Mouse (Mus musculus) hindbrain, embryonic 12.5 days (tissue): Measurements from ENCODE around the gene Vmp1. TPM values are rescaled to one million over a fixed set of nuclear protein-coding genes. Genes with fewer than 3 reads are reported as not detected.

Source experiments
- ATAC-seq: fragments of 200-750 bp; cut with Nextera tagmentation; 2 replicates; pipeline ENCODE4 v1.8.0; 2017; ENCODE audit warnings: moderate TSS enrichment; ENCODE audit not compliant: low FRiP score
- H3K27ac ChIP-seq: fragments of 300-500 bp; sonication (generic); 2 replicates; pipeline ENCODE4 v1.5.1; 2016; ENCODE audit warnings: mild to moderate bottlenecking
- H3K27me3 ChIP-seq: fragments of 300-500 bp; sonication (generic); 2 replicates; pipeline ENCODE4 v1.6.1; 2016; ENCODE audit warnings: mild to moderate bottlenecking
- H3K36me3 ChIP-seq: fragments of 300-500 bp; sonication (generic); 2 replicates; pipeline ENCODE4 v1.6.1; 2016; ENCODE audit warnings: mild to moderate bottlenecking
- H3K4me1 ChIP-seq: fragments of 300-500 bp; sonication (generic); 2 replicates; pipeline ENCODE4 v1.6.1; 2016
- H3K4me2 ChIP-seq: fragments of 300-500 bp; sonication (generic); replicated peaks from 2 replicates; pipeline ENCODE4 v1.6.1; 2016; ENCODE audit warnings: mild to moderate bottlenecking
- H3K4me3 ChIP-seq: fragments of 300-500 bp; sonication (generic); 2 replicates; pipeline ENCODE4 v1.5.1; 2016; ENCODE audit warnings: mild to moderate bottlenecking
- H3K9ac ChIP-seq: fragments of 300-500 bp; sonication (generic); 2 replicates; pipeline ENCODE4 v1.6.1; 2016; ENCODE audit warnings: mild to moderate bottlenecking, moderate library complexity
- H3K9me3 ChIP-seq: fragments of 300-500 bp; sonication (generic); replicated peaks from 2 replicates; pipeline ENCODE4 v1.6.1; 2016; ENCODE audit warnings: mild to moderate bottlenecking
- WGBS: fragments of 180-500 bp; shearing (Covaris S2); methylation state at CpG from one replicate; pipeline ENCODE4 v1.1.7; 2016; 5-methylcytosine and 5-hydroxymethylcytosine counted together
- polyA plus RNA-seq: library from polyadenylated mRNA; unstranded; fragments of >200 nt; fragmentation: Nextera tagmentation; extraction: Ambion mirVana; gene quantifications from 2 replicates; pipeline ENCODE4 v1.2.1, GENCODE M21; 2016

The Vmp1 gene
- 89.6 and 90.0 TPM in 2 replicates for polyA plus RNA-seq

DNA sequence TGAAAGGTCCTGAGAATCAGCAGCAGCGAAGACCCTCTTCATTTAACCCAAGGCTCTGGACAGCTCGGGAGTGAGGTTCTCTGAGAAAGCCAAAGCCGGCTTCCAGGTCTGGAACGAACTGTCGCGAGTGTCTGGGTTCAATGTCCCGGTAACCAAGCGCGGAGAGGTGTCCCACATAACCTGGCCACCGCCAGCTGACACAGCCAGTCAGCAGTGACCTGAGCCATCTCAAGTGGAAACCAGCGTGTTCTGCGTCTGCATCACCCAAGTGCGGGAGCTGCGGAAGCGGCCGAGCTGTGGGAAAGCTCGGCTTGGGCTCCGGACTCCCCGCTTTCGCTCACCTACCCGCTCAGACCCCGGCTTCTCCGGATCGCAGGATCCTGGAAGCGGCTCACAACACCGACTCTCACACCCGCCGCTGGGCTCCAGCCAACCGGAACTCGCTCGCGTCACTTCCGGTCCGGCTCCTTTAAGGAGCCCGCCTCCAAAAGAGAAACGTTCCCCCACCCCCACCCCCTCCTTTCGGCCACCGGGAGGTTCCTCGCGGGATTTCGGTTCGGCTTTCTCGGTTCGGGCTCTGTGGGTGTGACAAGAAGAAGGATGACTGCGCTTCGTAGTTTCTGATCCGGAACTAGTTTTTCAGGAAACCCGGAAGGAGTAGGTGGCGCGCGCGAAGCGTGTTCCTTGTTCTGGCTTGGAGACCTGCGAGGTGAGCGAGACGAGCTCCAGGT, at the start of gene Vmp1, which contains the start of gene Ptrh2:
Vmp1 (minus strand) TSS at position 442 of the 731 bp plus-strand sequence.
Ptrh2 (plus strand) TSS at position 591 of the 731 bp plus-strand sequence.
- Histone ChIP-seq H3K27me3 (no peaks in the 10 kb centered on the region), H3K36me3 (peaks cover 8% of the 10 kb centered on the region; the same call in 1 of the 2 replicates), H3K4me3 (peak within 1 kb of the TSS; percentile 85), H3K4me1 (peaks cover 27% of the 10 kb centered on the region), H3K27ac (peak within 1 kb of the TSS; percentile 93), H3K4me2 (peak within 1 kb of the TSS; percentile 75), H3K9ac (peak within 1 kb of the TSS; percentile 85), H3K9me3 (no peaks in the 10 kb centered on the region)
- peak; percentile 94 for ATAC-seq
- WGBS: under 1% methylated on average over 52 of the region's 56 CpGs

DNA sequence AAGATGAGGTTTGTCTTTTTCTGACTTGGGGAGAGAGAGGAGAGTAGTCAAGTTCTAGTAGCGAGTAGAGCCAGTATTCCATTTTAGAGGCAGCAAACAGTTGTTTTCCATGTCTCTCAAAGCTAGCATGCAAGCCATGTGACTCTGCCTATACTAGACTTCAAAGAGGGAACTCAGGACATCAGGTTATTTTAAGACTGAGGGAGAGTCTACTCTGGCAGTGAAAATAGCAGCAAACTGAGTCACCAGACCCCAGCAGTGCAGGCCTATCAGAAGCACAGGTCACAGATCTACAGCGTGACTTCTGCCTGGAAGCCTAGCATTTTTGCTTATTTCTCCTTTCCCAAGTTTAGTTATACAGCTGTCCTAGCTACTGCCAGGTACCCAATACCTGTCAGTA, 47.8 kb upstream of the Vmp1 start:
- no peak overlapping the region for H3K27ac ChIP-seq
- H3K4me3 ChIP-seq: no peak overlapping the region
- 94% methylated on average over 2 of the region's 2 CpGs for WGBS
- H3K4me2 ChIP-seq: no peak overlapping the region
- H3K4me1 ChIP-seq: no peaks in the 10 kb centered on the region
- no peak for ATAC-seq
- H3K36me3 ChIP-seq: peaks cover 24% of the 10 kb centered on the region
- no peak overlapping the region for H3K9ac ChIP-seq
- H3K9me3 ChIP-seq: no peaks in the 10 kb centered on the region
- no peaks in the 10 kb centered on the region for H3K27me3 ChIP-seq

DNA sequence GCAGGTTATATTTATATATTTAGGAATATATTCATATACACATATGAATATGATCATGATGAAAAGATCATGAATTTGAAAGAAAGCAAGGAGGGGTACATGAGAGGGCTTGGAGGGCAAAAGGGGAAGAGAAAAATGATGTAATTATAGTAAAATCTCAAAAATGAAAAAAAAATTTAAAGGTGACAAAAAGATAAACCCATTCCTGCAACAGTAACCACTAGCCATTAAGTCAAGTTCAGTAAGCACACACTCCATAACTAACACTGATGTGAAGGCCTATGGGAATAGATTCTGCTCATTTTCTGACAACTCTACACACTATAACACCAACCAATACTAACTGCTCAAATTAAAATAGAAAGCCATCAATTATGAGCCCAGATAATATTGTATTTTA, 42.0 kb upstream of the Vmp1 start:
- Histone ChIP-seq H3K27me3 (no peaks in the 10 kb centered on the region), H3K4me2 (no peak overlapping the region), H3K4me1 (no peaks in the 10 kb centered on the region), H3K27ac (no peak overlapping the region), H3K4me3 (no peak overlapping the region), H3K9ac (no peak overlapping the region), H3K9me3 (no peaks in the 10 kb centered on the region), H3K36me3 (peaks cover 46% of the 10 kb centered on the region)
- no peak for ATAC-seq

DNA sequence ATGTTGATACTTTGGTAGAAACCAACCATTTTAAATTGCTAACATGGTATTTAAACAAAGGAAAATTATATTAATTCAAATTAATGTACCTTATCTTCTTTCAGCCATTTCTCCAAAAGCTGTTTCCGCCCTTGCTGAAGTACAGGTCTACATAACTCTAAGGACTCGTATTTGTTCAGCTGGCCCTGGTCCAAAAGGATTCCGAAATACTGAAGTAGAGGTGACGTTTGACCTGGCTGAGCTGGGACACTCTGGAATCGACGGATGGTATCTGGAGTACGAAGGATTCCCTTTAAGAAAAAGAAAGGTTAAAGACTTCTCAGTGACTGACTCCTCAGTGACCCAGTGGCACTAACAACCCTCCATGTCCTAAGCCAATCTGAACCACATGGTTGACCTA, 41.3 kb upstream of the Vmp1 start:
- Histone ChIP-seq H3K9ac (no peak overlapping the region), H3K27ac (no peak overlapping the region), H3K36me3 (peaks cover 47% of the 10 kb centered on the region), H3K9me3 (no peaks in the 10 kb centered on the region), H3K27me3 (no peaks in the 10 kb centered on the region), H3K4me1 (no peaks in the 10 kb centered on the region), H3K4me2 (no peak overlapping the region), H3K4me3 (no peak overlapping the region)
- 94% methylated on average over 7 of the region's 7 CpGs for WGBS
- ATAC-seq: no peak

DNA sequence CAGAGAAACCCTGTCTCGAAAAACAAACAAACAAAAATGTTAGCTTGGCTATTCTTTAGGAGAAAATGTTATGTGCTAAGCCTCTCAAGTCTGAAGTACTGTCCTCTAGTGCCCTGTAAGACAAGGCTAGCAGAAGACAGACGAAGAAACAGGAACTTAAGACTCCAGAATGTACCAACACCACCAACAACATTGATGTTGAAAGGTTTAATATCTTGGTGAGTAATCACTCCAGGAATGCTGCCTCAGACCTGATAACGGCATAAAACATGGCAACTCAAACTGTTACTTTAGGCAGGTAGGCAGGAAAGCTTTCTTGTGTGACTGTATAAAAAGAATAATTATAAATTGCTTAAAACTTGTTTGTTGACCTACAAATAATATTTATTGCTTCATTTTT, 40.4 kb upstream of the Vmp1 start:
- peaks cover 51% of the 10 kb centered on the region for H3K36me3 ChIP-seq

DNA sequence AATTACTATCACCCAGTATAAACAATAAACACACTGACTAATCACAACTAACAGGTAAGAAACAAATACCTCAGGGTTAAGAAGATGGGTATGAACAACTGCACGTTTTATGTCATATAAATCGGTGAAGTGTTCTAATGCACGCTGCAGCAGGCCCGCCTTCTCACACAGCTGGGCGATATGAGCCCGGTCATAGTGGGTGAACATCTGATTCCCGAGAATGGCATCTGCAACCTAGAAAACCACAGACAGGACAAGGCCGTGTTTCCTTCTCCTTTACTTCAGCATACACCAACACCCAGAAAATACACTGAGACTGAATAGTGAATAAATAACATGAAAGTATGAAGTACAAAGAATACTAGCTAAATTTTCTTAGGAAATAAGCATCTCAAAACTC, 35.8 kb upstream of the Vmp1 start:
- Histone ChIP-seq H3K4me1 (no peaks in the 10 kb centered on the region), H3K9me3 (no peaks in the 10 kb centered on the region), H3K4me2 (no peak overlapping the region), H3K27me3 (no peaks in the 10 kb centered on the region), H3K4me3 (no peak overlapping the region), H3K9ac (no peak overlapping the region), H3K27ac (no peak overlapping the region), H3K36me3 (peaks cover 62% of the 10 kb centered on the region)
- 93% methylated on average over 8 of the region's 8 CpGs for WGBS
- no peak for ATAC-seq

More for the DNA sequence above, 40.4 kb upstream of the Vmp1 start:
- ATAC-seq: no peak
- 92% methylated on average over 3 of the region's 3 CpGs for WGBS
- Histone ChIP-seq H3K27me3 (no peaks in the 10 kb centered on the region), H3K9me3 (no peaks in the 10 kb centered on the region), H3K4me3 (no peak overlapping the region), H3K4me2 (no peak overlapping the region), H3K9ac (no peak overlapping the region), H3K4me1 (no peaks in the 10 kb centered on the region), H3K27ac (no peak overlapping the region)

DNA sequence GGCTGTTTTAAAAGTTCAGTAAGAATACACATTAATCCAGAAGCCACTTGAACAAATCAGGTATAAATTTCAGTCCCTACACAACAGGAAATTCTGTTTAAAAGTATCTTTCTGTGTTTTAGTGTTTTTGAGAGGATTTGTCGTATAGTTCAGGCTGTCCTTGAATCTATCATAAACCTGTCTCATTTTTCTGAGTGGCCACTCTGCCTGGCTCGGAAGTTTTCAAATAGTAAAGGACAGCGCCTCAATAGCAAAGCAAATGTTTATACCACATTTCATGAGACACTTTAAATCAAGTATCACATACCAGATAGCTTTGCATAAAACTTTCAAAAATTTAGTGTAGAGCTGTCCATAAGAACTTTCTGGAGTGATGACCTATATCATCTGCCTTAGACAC, 34.7 kb upstream of the Vmp1 start:
- H3K9me3 ChIP-seq: no peaks in the 10 kb centered on the region
- no peak overlapping the region for H3K9ac ChIP-seq
- H3K4me2 ChIP-seq: no peak overlapping the region
- no peak overlapping the region for H3K4me3 ChIP-seq
- no peak for ATAC-seq
- H3K27ac ChIP-seq: no peak overlapping the region
- peaks cover 57% of the 10 kb centered on the region for H3K36me3 ChIP-seq
- no peaks in the 10 kb centered on the region for H3K4me1 ChIP-seq
- 94% methylated on average over 3 of the region's 3 CpGs for WGBS
- no peaks in the 10 kb centered on the region for H3K27me3 ChIP-seq

DNA sequence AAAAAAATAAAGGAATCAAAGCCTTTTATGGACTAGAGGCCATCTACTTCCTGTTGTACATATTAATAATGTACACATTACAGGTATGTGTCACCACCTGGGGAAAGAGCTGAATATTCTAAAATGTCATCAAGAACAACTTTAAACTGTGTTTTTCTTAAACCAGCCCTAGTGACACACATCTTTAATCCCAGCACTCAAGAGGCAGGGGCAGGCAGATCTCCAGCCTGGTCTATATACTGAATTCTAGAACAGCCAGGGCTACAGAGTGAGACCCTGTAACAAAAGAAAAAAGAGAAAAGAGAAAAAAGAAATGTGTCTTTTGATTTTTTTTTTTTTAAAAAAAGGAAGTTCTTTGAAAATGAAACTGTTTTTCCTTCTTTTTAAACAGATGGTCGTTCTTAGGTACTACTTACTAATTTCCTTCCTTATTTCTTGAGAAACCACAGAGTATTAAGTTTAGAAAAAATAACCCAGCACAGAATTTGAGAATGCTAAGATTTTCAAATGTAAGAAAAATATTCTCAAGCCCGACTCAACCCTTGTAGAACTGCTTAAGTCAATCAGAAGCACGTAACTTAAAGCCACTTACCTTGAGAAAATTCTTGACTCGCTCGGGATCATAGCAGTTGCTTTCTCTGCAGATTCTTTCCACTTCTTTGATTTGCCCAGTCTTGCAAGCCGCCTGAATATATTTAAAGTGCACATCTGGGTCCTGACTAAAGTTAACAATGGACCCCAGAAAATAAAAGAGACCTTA, 33.9 kb upstream of the Vmp1 start:
- no peak overlapping the region for H3K4me3 ChIP-seq
- H3K9me3 ChIP-seq: no peaks in the 10 kb centered on the region
- no peak for ATAC-seq
- H3K4me1 ChIP-seq: no peaks in the 10 kb centered on the region
- 88% methylated on average over 6 of the region's 6 CpGs for WGBS
- no peak overlapping the region for H3K4me2 ChIP-seq
- no peak overlapping the region for H3K9ac ChIP-seq
- no peaks in the 10 kb centered on the region for H3K27me3 ChIP-seq
- peaks cover 58% of the 10 kb centered on the region for H3K36me3 ChIP-seq
- H3K27ac ChIP-seq: no peak overlapping the region

DNA sequence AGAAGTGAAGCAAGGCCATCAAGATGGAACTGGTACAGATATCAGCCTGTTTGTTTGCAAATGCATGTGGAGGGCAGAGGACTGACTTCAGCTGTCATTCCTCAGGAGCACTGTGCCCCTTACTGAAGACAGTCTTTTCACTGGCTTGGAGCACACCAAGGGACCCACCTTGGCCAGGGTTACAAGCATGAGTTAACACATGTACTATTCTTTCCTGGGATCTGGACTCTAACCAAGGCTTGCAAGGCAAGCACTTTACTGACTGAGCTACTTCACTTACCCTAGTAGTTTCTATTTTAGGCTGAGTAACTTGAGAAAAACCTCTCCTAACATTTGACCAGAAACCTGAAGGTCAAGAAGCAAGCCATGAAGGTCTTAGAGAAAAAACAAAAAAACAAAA, 31.0 kb upstream of the Vmp1 start:
- H3K27me3 ChIP-seq: no peaks in the 10 kb centered on the region
- H3K4me1 ChIP-seq: no peaks in the 10 kb centered on the region
- H3K4me3 ChIP-seq: no peak overlapping the region
- peaks cover 60% of the 10 kb centered on the region for H3K36me3 ChIP-seq
- no peaks in the 10 kb centered on the region for H3K9me3 ChIP-seq
- no peak for ATAC-seq
- H3K27ac ChIP-seq: no peak overlapping the region
- H3K4me2 ChIP-seq: no peak overlapping the region
- no peak overlapping the region for H3K9ac ChIP-seq

DNA sequence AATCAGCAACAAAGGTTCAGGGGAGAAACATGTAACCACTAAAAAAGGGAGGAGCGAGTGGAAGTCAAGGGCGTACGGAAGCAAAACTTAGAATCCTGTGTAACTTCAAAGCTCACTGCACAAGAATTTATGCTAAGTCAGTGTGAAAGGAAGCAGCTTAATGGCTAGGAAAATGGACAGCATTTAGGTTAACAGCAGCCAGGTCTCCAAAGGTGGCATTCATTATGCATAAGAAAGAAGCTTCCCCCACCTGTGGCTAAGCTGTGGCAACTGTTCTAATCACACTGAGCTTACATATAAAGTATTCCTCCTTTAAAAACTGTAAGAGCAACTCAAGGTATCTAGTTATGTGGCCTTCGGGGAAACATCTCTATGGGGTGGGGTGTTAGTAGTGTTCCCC, 17.5 kb upstream of the Vmp1 start:
- no peak overlapping the region for H3K27ac ChIP-seq
- H3K36me3 ChIP-seq: peaks cover 75% of the 10 kb centered on the region
- H3K9ac ChIP-seq: no peak overlapping the region
- H3K4me3 ChIP-seq: no peak overlapping the region
- H3K9me3 ChIP-seq: no peaks in the 10 kb centered on the region
- no peak for ATAC-seq
- no peaks in the 10 kb centered on the region for H3K4me1 ChIP-seq
- no peaks in the 10 kb centered on the region for H3K27me3 ChIP-seq
- WGBS: 96% methylated on average over 4 of the region's 4 CpGs
- no peak overlapping the region for H3K4me2 ChIP-seq

DNA sequence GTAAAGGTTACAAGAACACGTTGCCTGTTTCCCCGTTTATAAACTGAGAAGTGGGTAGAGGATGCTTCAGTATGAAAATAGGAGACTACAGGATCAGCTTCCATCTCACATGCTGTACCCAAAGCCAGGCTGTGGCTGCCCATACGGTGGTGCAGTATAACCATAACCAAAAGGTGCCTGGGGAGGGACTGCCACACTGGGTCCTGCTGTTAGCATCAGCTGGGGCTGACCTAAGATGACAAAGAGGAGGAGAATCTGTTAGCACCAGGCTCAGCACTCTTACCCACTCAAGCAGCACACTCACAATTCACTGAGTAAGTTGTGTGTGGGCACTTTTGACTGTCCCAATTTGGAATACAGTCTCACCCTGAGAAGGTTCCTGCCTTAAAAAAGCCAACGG, 11.8 kb upstream of the Vmp1 start:
- Histone ChIP-seq H3K4me1 (no peaks in the 10 kb centered on the region), H3K36me3 (peaks cover 65% of the 10 kb centered on the region), H3K9ac (no peak overlapping the region), H3K4me2 (no peak overlapping the region), H3K9me3 (no peaks in the 10 kb centered on the region), H3K27me3 (no peaks in the 10 kb centered on the region), H3K4me3 (no peak overlapping the region), H3K27ac (no peak overlapping the region)
- WGBS: 73% methylated on average over 4 of the region's 4 CpGs
- ATAC-seq: no peak

DNA sequence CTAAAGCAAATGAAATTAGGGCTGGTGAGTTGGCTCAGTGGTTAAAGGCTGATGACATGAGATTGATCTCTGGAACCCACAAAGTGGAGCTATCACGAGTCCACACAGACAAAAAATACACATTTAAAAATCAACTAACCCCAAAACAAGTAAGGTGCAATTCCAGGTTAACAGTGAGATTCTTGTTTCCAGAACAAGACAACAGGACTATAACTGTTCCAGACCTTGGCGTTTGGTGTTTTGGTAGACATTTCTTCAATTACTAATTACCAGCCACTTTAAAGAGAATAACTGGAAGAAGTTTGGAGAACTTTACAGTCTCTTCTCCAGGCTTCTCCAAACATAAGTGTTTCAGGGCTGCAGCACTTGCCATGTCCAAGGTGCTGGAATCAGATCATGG, 8.9 kb upstream of the Vmp1 start:
- peaks cover 68% of the 10 kb centered on the region for H3K36me3 ChIP-seq
- H3K9ac ChIP-seq: no peak overlapping the region
- H3K4me2 ChIP-seq: no peak overlapping the region
- H3K4me3 ChIP-seq: no peak overlapping the region
- 90% methylated on average over 2 of the region's 2 CpGs for WGBS
- no peaks in the 10 kb centered on the region for H3K4me1 ChIP-seq
- no peaks in the 10 kb centered on the region for H3K27me3 ChIP-seq
- no peak for ATAC-seq
- no peak overlapping the region for H3K27ac ChIP-seq
- no peaks in the 10 kb centered on the region for H3K9me3 ChIP-seq

DNA sequence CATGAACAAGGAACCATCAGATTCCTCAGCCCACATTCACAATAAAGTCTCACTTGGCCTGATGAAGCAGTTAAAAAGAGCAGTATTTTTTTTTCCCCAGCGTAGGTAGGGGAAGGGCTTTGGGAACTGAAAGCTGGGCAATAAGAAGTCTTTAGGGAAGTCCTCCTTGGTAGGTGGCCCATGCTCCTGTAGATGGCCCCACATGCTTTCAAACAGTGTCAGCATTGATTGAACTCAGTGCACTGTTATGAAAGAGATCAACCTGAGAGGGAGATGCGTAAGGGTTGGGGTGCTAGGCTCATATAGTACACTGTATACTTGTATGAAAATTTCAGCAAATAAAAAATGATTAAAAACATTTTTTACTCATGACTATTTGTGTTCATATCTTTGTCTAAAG, 8.3 kb upstream of the Vmp1 start:
- no peak overlapping the region for H3K27ac ChIP-seq
- peaks cover 69% of the 10 kb centered on the region for H3K36me3 ChIP-seq
- H3K4me1 ChIP-seq: no peaks in the 10 kb centered on the region
- no peaks in the 10 kb centered on the region for H3K9me3 ChIP-seq
- no peak for ATAC-seq
- no peaks in the 10 kb centered on the region for H3K27me3 ChIP-seq
- H3K9ac ChIP-seq: no peak overlapping the region
- no peak overlapping the region for H3K4me2 ChIP-seq
- H3K4me3 ChIP-seq: no peak overlapping the region
- WGBS: 93% methylated on average over 2 of the region's 2 CpGs
